Mouse (Mus musculus) ovary, postnatal 36 days (tissue): ENCODE data around the gene H2afx.
A peak's percentile ranks its signal among the peaks of the same experiment; 100 is the strongest.
"Not testable (repeated sequence)": the region's sequence is repeated elsewhere in the genome, so short reads cannot be mapped to it uniquely, and the experiment has no call there.

Experiments used
- DNase-seq: peaks from one replicate; pipeline ENCODE4 v3.0.0; 2022; ENCODE audit warnings: low spot score, mixed read lengths

The H2afx gene

DNA sequence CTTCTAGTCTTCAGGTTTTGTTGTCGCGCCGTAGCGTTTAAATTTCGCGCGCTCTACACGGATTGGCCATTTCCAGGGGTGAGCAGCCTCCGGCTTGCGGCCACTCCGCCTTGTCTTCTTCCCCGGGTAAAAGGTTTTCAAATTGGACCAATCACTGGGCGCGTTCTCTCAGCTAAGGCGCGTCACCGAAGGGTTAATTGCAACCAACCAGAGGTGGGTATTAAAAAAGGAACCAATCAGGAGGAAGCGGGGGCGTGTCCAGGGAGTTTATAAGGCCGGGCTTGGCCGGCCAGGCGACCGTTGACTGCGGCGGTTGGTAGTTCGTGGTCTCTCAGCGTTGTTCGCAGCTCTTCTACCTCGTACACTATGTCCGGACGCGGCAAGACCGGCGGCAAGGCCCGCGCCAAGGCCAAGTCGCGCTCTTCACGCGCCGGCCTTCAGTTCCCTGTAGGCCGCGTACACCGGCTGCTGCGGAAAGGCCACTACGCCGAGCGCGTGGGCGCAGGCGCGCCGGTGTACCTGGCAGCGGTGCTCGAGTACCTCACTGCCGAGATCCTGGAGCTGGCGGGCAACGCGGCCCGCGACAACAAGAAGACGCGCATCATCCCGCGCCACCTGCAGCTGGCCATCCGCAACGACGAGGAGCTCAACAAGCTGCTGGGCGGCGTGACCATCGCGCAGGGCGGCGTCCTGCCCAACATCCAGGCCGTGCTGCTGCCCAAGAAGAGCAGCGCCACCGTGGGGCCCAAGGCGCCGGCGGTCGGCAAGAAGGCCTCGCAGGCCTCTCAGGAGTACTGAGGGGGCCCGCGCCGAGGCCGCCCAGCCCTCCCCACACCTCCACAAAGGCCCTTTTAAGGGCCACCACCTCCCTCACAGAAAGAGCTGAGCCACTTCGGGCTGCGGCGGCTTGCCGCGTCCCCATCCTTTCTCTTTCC lies at the start of gene H2afx:
Gene H2afx (plus strand): TSS at position 299 of the 935 bp plus-strand sequence.
- DNase-seq, result peak; percentile 97

DNA sequence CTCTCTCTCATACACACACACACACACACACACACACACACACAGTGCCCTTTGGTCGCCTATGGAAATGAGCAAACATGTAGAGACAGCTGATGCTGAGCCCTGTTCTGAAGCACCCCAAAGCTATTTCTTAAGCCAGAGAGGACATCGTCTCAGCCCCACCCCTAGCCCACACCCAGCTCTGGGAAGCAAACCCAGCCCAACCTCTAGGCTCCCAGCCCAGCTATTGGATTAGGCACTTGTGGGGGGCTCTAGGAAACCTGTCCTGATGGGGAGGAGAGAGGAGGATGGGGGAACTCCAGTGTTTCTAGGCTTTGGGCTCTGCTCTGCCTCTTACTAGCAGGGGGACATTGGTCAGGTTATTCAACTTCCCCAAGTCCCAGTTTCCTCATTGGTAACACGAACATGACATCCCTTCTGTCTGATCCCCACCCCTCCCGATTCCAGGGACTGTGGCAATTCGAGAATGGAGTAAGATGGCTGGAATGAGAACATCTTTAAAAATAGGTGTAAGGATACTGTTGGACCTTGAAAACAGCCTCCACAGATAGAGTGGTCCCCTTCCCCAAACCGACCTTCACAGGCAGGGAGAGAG lies 48.1 kb upstream of the H2afx start:
- no peak for DNase-seq

- no peak for DNase-seq
These were observed 47.5 kb upstream of the H2afx start for GRCm38 (mm10) chr9:44287003-44287400.

DNA sequence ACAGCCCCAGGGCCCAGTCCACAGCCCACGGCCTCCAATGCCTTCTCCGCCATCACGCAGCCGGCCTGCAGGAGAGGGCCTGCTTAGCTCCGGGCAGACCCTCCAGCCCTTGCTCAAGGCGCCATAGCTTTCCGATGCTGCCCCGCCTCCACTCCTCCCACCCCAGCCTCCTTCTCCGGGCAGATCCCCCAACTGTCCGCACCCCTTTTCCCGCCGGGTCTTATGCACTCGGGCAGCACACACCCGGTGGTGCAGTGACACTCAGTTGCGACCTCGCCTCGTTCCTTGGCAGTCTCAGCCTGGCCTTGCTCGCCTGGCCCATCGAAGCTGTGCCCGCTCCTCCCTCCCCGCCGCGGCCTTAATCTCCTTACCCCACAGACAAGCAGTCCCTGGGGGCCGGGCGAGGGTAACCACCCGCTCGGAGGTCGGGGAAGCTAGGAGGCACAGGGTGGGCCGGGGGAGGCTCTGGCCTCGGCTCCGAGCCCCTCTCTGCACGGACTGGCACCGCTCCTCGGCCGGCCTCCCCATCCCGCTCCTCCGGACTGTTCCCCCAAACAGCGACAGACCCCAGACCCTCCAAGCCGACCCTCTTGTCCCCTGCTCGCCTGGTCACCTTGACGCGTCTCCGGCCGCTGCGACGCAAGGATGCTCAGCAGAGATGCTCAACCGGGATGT lies 47.0 kb upstream of the H2afx start:
- DNase-seq, result peak; percentile 52

- DNase-seq, result peak; percentile 41
These were observed 46.2 kb upstream of the H2afx start, which contains the start of gene Abcg4 for GRCm38 (mm10) chr9:44288076-44288958. TSS of gene Abcg4 (minus strand) at chr9:44288615.

GRCm38 (mm10) chr9:44288959-44289291 lies 45.6 kb upstream of the H2afx start:
- no peak for DNase-seq

DNA sequence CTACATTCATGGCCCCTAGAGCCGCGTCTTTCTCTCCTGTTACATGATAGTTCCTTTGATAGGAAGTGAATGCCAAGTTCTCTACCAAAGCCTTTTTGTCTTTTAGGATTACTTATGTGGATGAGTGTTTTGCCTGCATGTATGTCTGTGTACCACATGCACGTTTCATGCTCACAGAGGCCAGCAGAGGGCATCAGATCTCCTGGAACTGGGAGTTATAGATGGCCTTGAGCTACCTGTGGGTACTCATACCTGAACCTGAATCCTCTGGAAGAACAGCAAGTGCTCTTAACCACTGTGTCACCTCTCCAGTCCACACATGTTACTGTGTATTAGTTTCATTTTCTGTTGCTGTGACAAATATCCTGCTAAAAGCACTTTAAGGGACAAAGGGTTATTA lies 42.0 kb upstream of the H2afx start:
- DNase-seq, result no peak

GRCm38 (mm10) chr9:44300001-44300400 lies 34.5 kb upstream of the H2afx start:
- not testable (repeated sequence) for DNase-seq

DNA sequence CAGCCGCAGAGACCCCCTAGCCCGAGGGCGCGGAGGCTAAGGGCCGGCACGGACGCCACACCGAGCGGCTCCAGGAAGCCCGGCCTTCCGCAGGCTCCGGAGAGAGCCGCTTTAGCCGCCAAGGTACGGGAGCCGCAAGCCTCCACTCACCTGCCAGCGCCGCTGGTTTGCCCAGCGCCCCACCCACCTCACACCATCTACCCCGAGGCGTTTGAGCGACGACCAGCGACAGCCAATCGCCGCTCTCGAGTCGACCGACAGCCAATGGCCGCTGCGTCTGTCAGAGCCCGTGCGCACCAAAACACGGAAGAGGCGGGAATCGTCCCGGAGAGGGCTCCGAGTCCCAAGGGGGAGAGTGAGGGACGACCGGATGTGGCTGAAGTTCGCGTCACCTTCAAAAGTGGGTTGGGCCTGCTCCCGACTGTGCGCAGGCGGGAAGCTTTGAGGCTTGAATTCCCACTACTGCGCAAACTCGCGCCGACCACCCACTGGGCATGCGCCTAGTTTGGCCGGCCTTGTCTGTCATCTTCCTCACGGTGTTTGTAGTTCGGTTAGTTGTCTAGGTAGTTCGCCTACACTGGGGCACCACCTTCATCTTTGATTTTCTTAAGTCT lies 28.9 kb upstream of the H2afx start, which contains the start of gene Hinfp:
Gene Hinfp (minus strand): TSS at position 206 of the 614 bp plus-strand sequence.
- DNase-seq, result peak; percentile 98

DNA sequence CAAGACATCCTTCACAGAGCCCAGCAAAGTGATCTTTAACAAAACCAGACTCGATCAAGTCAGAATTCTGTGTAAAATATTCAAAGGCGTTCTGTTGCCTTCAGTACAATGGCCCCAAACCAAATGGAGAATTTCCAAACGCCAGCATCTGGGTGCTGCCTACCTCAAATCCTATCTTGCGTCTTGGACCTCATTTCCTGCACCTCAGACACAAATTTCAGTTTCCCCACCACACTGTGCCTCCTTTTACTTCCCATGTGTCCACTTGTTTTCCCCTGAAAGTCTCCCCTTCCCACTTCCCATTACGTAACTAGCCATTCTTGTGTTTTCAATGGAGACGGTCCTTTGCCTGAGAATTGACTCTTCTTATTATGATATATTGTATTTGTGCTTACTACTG lies 28.0 kb upstream of the H2afx start:
- DNase-seq, result no peak

- DNase-seq, result no peak
These were observed 27.2 kb upstream of the H2afx start for GRCm38 (mm10) chr9:44307248-44307647.

GRCm38 (mm10) chr9:44309756-44310155 lies 24.7 kb upstream of the H2afx start:
- no peak for DNase-seq

DNA sequence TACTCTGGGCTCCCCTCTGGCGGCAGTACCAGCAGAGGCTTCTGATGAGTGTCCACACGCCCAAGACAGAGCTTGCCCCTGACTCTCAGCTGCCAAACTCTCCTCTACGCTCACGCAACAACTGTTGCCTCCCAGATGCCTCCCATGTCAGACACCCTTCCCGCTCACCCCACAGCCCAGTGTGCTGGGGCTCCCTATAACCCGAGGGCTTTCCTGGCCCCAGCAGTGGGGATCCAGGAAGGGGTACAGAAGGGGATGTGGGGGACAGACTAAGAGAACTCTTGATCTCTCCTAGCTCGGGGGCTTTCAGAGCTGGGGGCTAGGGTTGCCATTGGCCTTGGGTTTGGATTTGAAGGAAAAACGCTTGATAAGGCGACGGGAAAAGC lies 23.8 kb upstream of the H2afx start:
- no peak for DNase-seq

- no peak for DNase-seq
These were observed 23.1 kb upstream of the H2afx start for GRCm38 (mm10) chr9:44311136-44312134.

GRCm38 (mm10) chr9:44313476-44314256 lies 20.8 kb upstream of the H2afx start:
- no peak for DNase-seq

GRCm38 (mm10) chr9:44314257-44314547 lies 20.3 kb upstream of the H2afx start:
- DNase-seq, result no peak

- DNase-seq, result no peak
These were observed 19.6 kb upstream of the H2afx start for GRCm38 (mm10) chr9:44314910-44315309.

DNA sequence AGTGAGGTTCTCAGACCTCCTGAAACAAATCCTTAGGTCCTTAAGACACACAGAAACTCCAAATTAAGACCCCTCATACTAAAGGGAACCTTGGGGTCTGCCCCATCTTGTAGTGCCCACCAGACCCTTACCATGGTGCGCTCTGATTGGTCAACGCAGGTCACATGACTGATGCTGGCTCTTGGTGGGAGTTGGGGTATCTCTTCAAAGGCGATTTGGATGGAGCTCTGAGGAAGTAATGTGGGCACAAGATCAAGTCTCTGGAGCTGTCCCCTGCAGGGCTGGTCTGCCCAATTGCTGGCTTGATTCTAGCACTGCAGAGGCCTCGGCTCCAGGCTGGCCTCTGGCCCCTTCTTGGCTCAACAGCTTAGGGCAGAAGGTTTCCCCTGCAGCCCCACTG lies 17.0 kb upstream of the H2afx start:
- DNase-seq, result no peak

- no peak for DNase-seq
These were observed 16.2 kb upstream of the H2afx start for GRCm38 (mm10) chr9:44318076-44318825.
